Mouse (Mus musculus): ENCODE data around the gene Thumpd3. TPM values are rescaled to one million over a fixed set of nuclear protein-coding genes. Genes with fewer than 3 reads are reported as not detected.
A peak's percentile ranks its signal among the peaks of the same experiment; 100 is the strongest.

Gene Thumpd3
- total RNA-seq, 2 experiments from 2014 or later, result 22.9 to 30.1 TPM

GRCm38 (mm10) chr6:113077569-113078030, 31.6 kb downstream of the Thumpd3 start:
- no peak for DNase-seq (ENCODE audit: low spot score in 2 of 2)

- peak; percentile 16 to 28 for DNase-seq (ENCODE audit: low spot score in 2 of 2)
These were observed 32.2 kb downstream of the Thumpd3 start for GRCm38 (mm10) chr6:113078031-113078721.

- peak in 1 of 2 experiments; percentile 9 for DNase-seq (ENCODE audit: low spot score in 2 of 2)
These were observed 33.5 kb downstream of the Thumpd3 start for GRCm38 (mm10) chr6:113079492-113079891.

- peak in 1 of 2 experiments; percentile 13 for DNase-seq (ENCODE audit: low spot score in 2 of 2)
These were observed 36.2 kb downstream of the Thumpd3 start for GRCm38 (mm10) chr6:113082229-113082628.

- DNase-seq (ENCODE audit: low spot score in 2 of 2), result no peak
These were observed 38.6 kb downstream of the Thumpd3 start for GRCm38 (mm10) chr6:113084590-113084989.

GRCm38 (mm10) chr6:113093206-113093605, 47.2 kb downstream of the Thumpd3 start:
- no peak for DNase-seq (ENCODE audit: low spot score in 2 of 2)

GRCm38 (mm10) chr6:113095547-113095946, 49.5 kb downstream of the Thumpd3 start:
- no peak for DNase-seq (ENCODE audit: low spot score in 2 of 2)

GRCm38 (mm10) chr6:113097662-113098061, 51.6 kb downstream of the Thumpd3 start:
- no peak for DNase-seq (ENCODE audit: low spot score in 2 of 2)

GRCm38 (mm10) chr6:113099640-113100289, 53.7 kb downstream of the Thumpd3 start:
- DNase-seq (ENCODE audit: low spot score in 2 of 2), result peak; percentile 88 to 90

- DNase-seq (ENCODE audit: low spot score in 2 of 2), result no peak
These were observed 56.5 kb downstream of the Thumpd3 start for GRCm38 (mm10) chr6:113102541-113102940.

GRCm38 (mm10) chr6:113103765-113104164, 57.7 kb downstream of the Thumpd3 start:
- DNase-seq (ENCODE audit: low spot score in 2 of 2), result no peak

GRCm38 (mm10) chr6:113109378-113109777, 63.4 kb downstream of the Thumpd3 start:
- no peak for DNase-seq (ENCODE audit: low spot score in 2 of 2)

GRCm38 (mm10) chr6:113109956-113110355, 63.9 kb downstream of the Thumpd3 start:
- no peak for DNase-seq (ENCODE audit: low spot score in 2 of 2)

Other genes starting within 250 kb of the Thumpd3 start
- gene Srgap3, start 99.0 kb upstream of the Thumpd3 start, total RNA-seq (2021), result 100 to 1,000 TPM; 217 to 223 TPM
- 100 to 1,000 TPM in 1 of 2 experiments, 10 to 100 TPM in 1; 97.1 to 102 TPM for gene Setd5, start 31.1 kb downstream of the Thumpd3 start, total RNA-seq (2021)
- gene Lhfpl4, start 149.2 kb downstream of the Thumpd3 start, total RNA-seq (2021), result 10 to 100 TPM; 70.8 to 71.8 TPM
- gene Mtmr14, start 191.6 kb downstream of the Thumpd3 start, total RNA-seq (2021), result 10 to 100 TPM; 13.8 to 18.4 TPM
- 10 to 100 TPM; 67.8 to 89.1 TPM for gene Cpne9, start 236.1 kb downstream of the Thumpd3 start, total RNA-seq (2021)

All from left cerebral cortex, adult 18-20 months (tissue).